In the genomic region with DNA sequence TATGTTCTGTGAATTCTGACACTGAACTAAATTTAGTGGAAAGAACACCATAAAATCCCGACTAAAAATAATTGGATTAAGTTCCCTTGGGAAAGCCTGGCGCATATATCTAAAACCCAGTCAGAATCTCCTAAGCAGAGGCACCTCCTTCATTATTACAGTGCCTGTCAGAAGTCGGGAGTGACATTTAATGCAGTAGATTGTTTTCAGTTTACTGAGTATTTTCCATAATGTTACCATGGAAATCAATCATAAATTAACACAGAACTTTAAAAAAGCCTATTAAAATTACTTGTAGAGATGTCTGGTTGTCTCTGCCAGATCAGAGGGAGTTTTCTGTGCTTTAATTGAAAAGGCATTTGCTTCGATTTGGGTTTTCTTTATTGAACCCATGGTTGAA, we compare ENCODE assay signal across 17 mouse cellular contexts. TPM values are rescaled to one million over a fixed set of nuclear protein-coding genes. Genes with fewer than 3 reads are reported as not detected.
A peak's percentile ranks its signal among the peaks of the same experiment; 100 is the strongest.
DNase-seq lines count a peak whose midpoint lies in the region; ATAC-seq and TF ChIP-seq lines count a peak whose summit lies in the region.
"Had no signal": no experiment of that assay in that cellular context is flagged by ENCODE, and none has a peak within 500 bp of the region (broad histone marks: within the 10 kb centered on the region; RNA-seq: fewer than 3 reads in every experiment).

No protein-coding gene starts in this region.

- peak in 1 of 2 experiments; percentile 14 for DNase-seq in layer of hippocampus, adult 2 months (ENCODE audit: low spot score in 2 of 2)
- no peak for DNase-seq in layer of hippocampus, postnatal 36 days
- peak; percentile 32 for DNase-seq in brain, embryonic 18.5 days (ENCODE audit: low read depth, low spot score)
- DNase-seq in ovary, postnatal 36 days (ENCODE audit: low spot score), result no peak
- no peak for DNase-seq in lung, postnatal 25 days (ENCODE audit: low spot score)
- DNase-seq: heart, postnatal 14 days; kidney, adult 11 months; kidney, postnatal 10 days; liver, embryonic 13.5 days had no signal

- peaks cover 23% of the 10 kb centered on the region for H3K4me1 ChIP-seq in forebrain, embryonic 15.5 days
- H3K4me1 ChIP-seq in midbrain, embryonic 15.5 days, result peaks cover 13% of the 10 kb centered on the region; the same call in 1 of the 2 replicates
- H3K4me1 ChIP-seq: liver, embryonic 13.5 days; stomach, embryonic 15.5 days had no signal

- H3K36me3 ChIP-seq in forebrain, embryonic 15.5 days, result no peaks in the 10 kb centered on the region
- H3K36me3 ChIP-seq in midbrain, embryonic 15.5 days (replicated peaks), result no peaks in the 10 kb centered on the region
- H3K36me3 ChIP-seq: heart, embryonic 12.5 days; limb, embryonic 13.5 days; liver, embryonic 13.5 days; lung, embryonic 15.5 days; stomach, embryonic 15.5 days had no signal

- WGBS in forebrain, embryonic 15.5 days, result 15% methylated on average over 4 of the region's 4 CpGs
- 16% methylated on average over 4 of the region's 4 CpGs for WGBS in midbrain, embryonic 15.5 days

- TF ChIP-seq CTCF in layer of hippocampus, adult 2 months (conservative IDR thresholded peaks at IDR 0.05), result no peak

- ATAC-seq in forebrain, embryonic 15.5 days (replicated peaks), result 0 out of 2 replicates have a peak, but pooled peaks have one; percentile 30
- no peak for ATAC-seq in midbrain, embryonic 15.5 days (replicated peaks)
- ATAC-seq in cerebellum, adult (ENCODE audit: insufficient number of reproducible peaks, low FRiP score, low TSS enrichment), result no peak

- no peak overlapping the region for H3K4me3 ChIP-seq in layer of hippocampus, adult 2 months
- no peak overlapping the region for H3K4me3 ChIP-seq in forebrain, embryonic 15.5 days
- H3K4me3 ChIP-seq in midbrain, embryonic 15.5 days, result no peak overlapping the region
- H3K4me3 ChIP-seq: heart, embryonic 12.5 days; limb, embryonic 13.5 days; liver, embryonic 13.5 days; lung, embryonic 15.5 days; stomach, embryonic 15.5 days had no signal

- no peak overlapping the region for H3K9ac ChIP-seq in forebrain, embryonic 15.5 days (replicated peaks)
- H3K9ac ChIP-seq in midbrain, embryonic 15.5 days, result no peak overlapping the region
- H3K9ac ChIP-seq: heart, embryonic 12.5 days; limb, embryonic 13.5 days; liver, embryonic 13.5 days; lung, embryonic 15.5 days; stomach, embryonic 15.5 days had no signal

- H3K27ac ChIP-seq in layer of hippocampus, adult 2 months, result peak overlapping the region; percentile 65
- peak overlapping the region; percentile 75 for H3K27ac ChIP-seq in forebrain, embryonic 15.5 days (replicated peaks)
- no peak overlapping the region for H3K27ac ChIP-seq in midbrain, embryonic 15.5 days
- H3K27ac ChIP-seq: limb, embryonic 13.5 days; liver, embryonic 13.5 days; lung, embryonic 15.5 days; macrophage; stomach, embryonic 15.5 days had no signal

- peak overlapping the region; percentile 12; the same call in 1 of the 2 replicates for H3K4me2 ChIP-seq in forebrain, embryonic 15.5 days (replicated peaks)
- 0 out of 2 replicates have a peak overlapping the region, but pooled peaks have one; percentile 5 for H3K4me2 ChIP-seq in midbrain, embryonic 15.5 days
- H3K4me2 ChIP-seq: heart, embryonic 12.5 days; limb, embryonic 13.5 days; liver, embryonic 13.5 days; lung, embryonic 15.5 days; stomach, embryonic 15.5 days had no signal

- H3K27me3 ChIP-seq in forebrain, embryonic 15.5 days, result no peaks in the 10 kb centered on the region
- H3K27me3 ChIP-seq in midbrain, embryonic 15.5 days (replicated peaks), result no peaks in the 10 kb centered on the region
- H3K27me3 ChIP-seq: heart, embryonic 12.5 days; limb, embryonic 13.5 days; liver, embryonic 13.5 days; lung, embryonic 15.5 days; stomach, embryonic 15.5 days had no signal

- H3K9me3 ChIP-seq in forebrain, embryonic 15.5 days, result no peaks in the 10 kb centered on the region
- no peaks in the 10 kb centered on the region for H3K9me3 ChIP-seq in midbrain, embryonic 15.5 days
- H3K9me3 ChIP-seq: limb, embryonic 13.5 days; liver, embryonic 13.5 days; lung, embryonic 15.5 days; stomach, embryonic 15.5 days had no signal

RNA-seq across cellular contexts. Expression of a gene that starts 33.2 kb away (rescaled TPM):
- total RNA-seq in layer of hippocampus, adult 2 months (2021), result under 1 TPM; 0.36 to 0.49 TPM
- total RNA-seq in layer of hippocampus, postnatal 36 days (2021), result under 1 TPM; 0.23 to 0.65 TPM
- polyA plus RNA-seq in forebrain, embryonic 15.5 days (2015; fragmentation: Nextera tagmentation; extraction: Ambion mirVana), result 0.25 and 0.28 TPM in 2 replicates
- polyA plus RNA-seq in midbrain, embryonic 15.5 days (2015; fragmentation: Nextera tagmentation; extraction: Ambion mirVana), result 0.18 and 0.49 TPM in 2 replicates
- polyA plus RNA-seq: macrophage had no signal
